Mouse (Mus musculus) T-helper 1 cell (primary cell): ENCODE data around the gene Gm1110.
"Not testable (repeated sequence)": the region's sequence is repeated elsewhere in the genome, so short reads cannot be mapped to it uniquely, and the experiment has no call there.

ENCODE experiments used
- in situ Hi-C: fragments of 300-600 bp; cut with MboI, MseI; formaldehyde crosslinking; loops from one replicate; pipeline ENCODE4 v1.15.1; 2025; ENCODE audit warnings: high pct_unique_total_duplicates

Gene Gm1110

DNA sequence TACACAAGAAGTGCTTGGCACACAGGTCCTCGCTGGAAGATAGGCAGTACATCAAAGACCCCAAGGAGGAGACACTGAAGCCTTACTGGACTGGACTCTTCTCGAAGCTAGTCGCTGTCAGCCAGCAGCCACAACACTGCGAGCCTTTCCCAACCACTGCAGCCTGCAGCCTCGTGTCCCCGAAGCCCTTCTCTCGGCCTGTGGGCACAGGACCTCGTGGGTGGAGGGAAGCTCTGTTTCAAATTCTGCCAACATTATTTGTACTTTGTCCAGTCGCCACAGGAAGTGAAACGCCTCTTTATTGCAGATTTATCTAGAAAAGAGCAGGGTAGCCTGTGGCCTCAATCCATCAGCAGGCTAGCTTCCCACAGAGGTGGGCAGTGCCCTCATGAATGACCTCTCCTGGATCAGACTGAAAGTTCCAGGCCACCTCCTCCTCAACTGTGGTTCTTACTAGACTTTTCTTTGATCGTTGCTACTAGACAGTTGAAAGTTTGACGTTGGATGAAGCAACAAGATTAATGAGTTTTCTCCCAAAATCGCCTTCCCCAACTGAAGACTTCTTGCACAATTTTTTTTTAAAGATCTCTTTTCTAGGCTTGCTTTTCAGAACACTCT is at the start of gene Gm1110:
Gene Gm1110, minus strand, starts transcription at position 203 of the 618 bp plus-strand sequence.
- in situ Hi-C loops, result no loop called here

DNA sequence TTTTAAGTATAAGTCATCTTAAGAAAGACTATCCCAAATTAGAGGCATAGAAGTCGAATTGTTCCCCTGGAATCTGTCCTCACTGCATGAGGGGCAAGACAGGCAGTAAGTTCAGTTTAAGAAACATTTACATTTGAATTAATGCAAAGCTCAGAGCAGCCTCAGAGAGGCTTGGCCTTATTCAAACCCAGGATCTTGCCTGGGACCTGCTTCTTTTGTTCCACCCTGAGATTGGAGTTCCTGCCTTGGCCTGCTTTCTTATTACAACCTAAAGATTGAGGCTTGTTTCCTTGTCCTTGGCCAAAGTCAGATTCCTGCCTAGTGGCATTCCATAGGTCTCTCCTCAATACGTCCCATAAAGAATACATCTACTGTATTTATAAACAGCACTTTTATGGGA is 24.9 kb upstream of the Gm1110 start:
- in situ Hi-C loops, result no loop called here

DNA sequence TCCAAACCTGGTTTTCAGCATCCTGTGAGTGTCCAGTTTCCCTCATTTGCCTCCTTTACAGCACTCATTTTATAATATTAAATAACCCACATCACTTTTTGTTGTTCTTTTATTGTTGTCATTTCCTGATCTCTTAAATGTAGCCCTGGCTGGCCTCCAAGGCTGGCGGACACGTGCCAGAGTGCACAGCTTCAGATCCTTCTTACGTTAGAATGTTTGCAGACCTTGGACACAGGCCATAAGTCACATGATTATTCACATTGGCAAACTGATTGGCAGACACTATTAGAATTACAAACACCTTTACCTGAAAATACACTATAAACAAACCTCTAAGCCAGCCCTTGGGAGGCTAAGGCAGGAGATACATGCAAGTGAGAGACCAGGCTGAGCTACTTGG is 1.2 kb upstream of the Gm1110 start:
- in situ Hi-C loops, result no loop called here

DNA sequence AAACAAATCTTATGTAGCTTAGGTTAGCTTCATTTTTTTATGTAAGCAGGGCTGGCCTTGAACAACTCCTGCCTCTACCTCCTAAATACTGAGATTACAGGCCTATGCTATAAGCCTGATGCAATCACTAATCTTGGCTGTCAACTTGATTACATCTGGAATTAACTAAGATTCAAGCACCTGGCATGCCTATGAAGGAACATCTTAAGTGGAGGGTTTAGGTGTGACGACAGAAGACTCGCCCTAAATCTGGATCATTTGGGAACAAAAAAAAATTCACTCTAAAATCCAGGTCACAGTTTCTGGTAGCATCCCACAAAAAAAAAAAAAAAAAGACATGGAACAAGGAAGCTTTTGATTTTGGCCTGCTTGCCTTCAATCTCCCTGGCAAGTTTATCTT is 3.1 kb downstream of the Gm1110 start:
- in situ Hi-C loops, result no loop called here

DNA sequence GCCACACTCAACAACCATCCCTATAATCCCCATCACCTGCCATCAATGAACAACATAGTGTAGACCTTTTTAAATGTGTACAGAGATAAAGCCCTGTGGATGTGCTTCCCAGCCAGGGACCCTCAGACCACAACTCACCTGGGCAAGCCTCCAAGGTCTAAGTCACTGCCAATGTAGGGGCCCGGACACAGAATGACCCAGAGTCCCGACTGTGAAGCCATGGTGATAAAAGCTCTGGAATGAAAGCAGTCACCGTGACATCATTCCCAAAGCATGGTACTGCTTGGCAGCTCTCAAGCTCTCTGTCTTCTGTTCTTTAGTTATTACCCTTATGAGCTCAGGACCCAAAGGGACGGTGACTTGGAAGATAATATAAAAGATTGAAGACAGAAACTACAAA is 9.8 kb downstream of the Gm1110 start:
- in situ Hi-C loops, result no loop called here

DNA sequence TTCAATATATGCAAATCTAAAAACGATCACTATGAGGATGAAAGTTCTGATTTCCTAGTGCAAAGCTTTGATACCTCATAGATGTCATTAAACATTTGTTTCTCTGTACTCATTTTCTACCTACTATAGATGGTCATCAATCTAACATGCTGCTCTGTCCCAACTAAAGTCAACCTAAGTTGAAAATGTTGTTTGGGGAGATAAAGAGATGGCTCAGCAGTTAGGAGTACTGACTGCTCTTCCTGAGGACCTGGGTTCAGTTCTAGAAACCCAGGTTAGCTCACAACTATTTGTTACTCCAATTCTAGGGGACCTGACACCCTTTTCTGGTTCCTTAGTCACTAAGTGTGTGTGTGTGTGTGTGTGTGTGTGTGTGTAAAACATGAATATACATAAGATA is 11.7 kb downstream of the Gm1110 start:
- in situ Hi-C loops, result no loop called here

DNA sequence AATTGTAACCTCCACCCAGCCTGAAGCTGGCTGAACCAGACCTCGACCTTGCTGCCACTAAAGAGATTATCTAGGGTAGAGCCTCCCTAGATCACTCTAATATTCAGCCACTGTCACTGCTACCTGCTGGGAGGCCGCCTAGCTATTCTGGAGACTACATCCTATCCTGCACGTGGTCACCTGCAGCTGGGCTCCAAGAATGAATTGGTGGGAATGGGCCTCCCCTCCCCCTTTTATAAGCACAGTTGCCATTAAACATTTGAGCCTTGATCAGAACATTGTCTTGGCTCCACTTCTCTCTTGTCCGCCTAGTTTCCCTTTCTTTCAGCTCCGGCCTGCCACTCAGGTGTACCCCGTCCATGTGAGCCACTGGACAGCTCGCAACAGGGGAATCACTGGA is 53.1 kb downstream of the Gm1110 start:
- in situ Hi-C loops, result not testable (repeated sequence)

DNA sequence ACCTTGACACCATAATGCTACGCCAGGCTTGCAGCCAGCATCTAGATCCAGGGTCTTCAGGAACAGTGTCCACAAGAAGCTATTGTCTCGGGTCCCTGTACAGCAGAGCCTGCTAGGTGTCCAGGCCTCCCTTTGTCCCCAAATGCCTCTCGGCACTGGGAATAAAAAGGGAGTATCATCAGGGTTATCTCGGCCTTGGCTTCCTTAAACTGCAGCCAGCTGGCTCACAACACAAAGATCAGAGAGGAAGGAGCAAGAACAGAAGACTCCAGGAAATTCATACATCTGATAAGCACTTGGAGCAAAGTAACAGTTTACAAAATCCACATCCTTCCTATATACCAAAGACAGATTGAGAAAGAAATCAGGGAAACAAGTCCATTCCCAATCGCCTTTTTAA is 62.2 kb downstream of the Gm1110 start, which contains the start of gene Glb1l3:
Gene Glb1l3, minus strand, starts transcription at position 140 of the 400 bp plus-strand sequence.
- in situ Hi-C loops, result no loop called here

DNA sequence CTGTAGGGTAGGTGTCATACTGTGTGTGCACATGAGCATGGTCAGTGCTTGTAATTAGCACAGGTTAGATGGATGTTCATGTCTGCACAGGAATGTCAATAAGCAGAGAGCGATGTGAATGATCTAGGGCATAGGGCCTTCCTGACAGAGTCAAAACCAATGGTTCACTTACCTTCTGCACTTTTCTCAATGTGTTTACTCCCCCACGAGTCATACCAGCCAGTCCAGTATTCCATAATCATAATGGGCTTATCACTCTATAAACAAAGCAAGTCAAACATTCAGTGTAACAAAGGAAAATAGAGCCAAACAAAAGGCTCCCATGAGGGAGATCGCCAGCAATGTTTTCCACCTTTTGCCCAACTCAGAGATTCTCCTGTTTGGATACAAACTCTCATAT is 91.8 kb downstream of the Gm1110 start:
- in situ Hi-C loops, result no loop called here
